Mouse (Mus musculus): Measurements from ENCODE around the gene S100a10.
A peak's percentile ranks its signal among the peaks of the same experiment; 100 is the strongest.

The S100a10 gene

GRCm38 (mm10) chr3:93547749-93548540 lies 6.9 kb upstream of the S100a10 start:
- DNase-seq (ENCODE audit: low spot score) = no peak

GRCm38 (mm10) chr3:93548541-93549266 lies 6.2 kb upstream of the S100a10 start:
- no peak for DNase-seq (ENCODE audit: low spot score)

GRCm38 (mm10) chr3:93549986-93550385 lies 4.9 kb upstream of the S100a10 start:
- no peak for DNase-seq (ENCODE audit: low spot score)

GRCm38 (mm10) chr3:93551950-93552901 lies 2.7 kb upstream of the S100a10 start:
- no peak for DNase-seq (ENCODE audit: low spot score)

GRCm38 (mm10) chr3:93553311-93553710 lies 1.6 kb upstream of the S100a10 start:
- DNase-seq (ENCODE audit: low spot score) = no peak

GRCm38 (mm10) chr3:93553765-93554378 lies 1.0 kb upstream of the S100a10 start:
- DNase-seq (ENCODE audit: low spot score) = no peak

- DNase-seq (ENCODE audit: low spot score) = no peak
These were observed 400 bp upstream of the S100a10 start for GRCm38 (mm10) chr3:93554379-93554980.

GRCm38 (mm10) chr3:93555878-93556254 lies 986 bp downstream of the S100a10 start:
- no peak for DNase-seq (ENCODE audit: low spot score)

GRCm38 (mm10) chr3:93556599-93556998 lies 1.7 kb downstream of the S100a10 start:
- DNase-seq (ENCODE audit: low spot score) = no peak

GRCm38 (mm10) chr3:93557471-93557870 lies 2.6 kb downstream of the S100a10 start:
- DNase-seq (ENCODE audit: low spot score) = no peak

- no peak for DNase-seq (ENCODE audit: low spot score)
These were observed 5.1 kb downstream of the S100a10 start for GRCm38 (mm10) chr3:93559961-93560360.

- no peak for DNase-seq (ENCODE audit: low spot score)
These were observed 7.5 kb downstream of the S100a10 start for GRCm38 (mm10) chr3:93562372-93562771.

GRCm38 (mm10) chr3:93563216-93563615 lies 8.3 kb downstream of the S100a10 start:
- no peak for DNase-seq (ENCODE audit: low spot score)

- DNase-seq (ENCODE audit: low spot score) = no peak
These were observed 12.0 kb downstream of the S100a10 start for GRCm38 (mm10) chr3:93566892-93567291.

GRCm38 (mm10) chr3:93567721-93568120 lies 12.8 kb downstream of the S100a10 start:
- DNase-seq (ENCODE audit: low spot score) = no peak

- DNase-seq (ENCODE audit: low spot score) = peak; percentile 23
These were observed 13.7 kb downstream of the S100a10 start for GRCm38 (mm10) chr3:93568428-93569040.

- DNase-seq (ENCODE audit: low spot score) = no peak
These were observed 14.2 kb downstream of the S100a10 start for GRCm38 (mm10) chr3:93569046-93569445.

GRCm38 (mm10) chr3:93572058-93572791 lies 17.3 kb downstream of the S100a10 start:
- no peak for DNase-seq (ENCODE audit: low spot score)

GRCm38 (mm10) chr3:93579317-93580038 lies 24.6 kb downstream of the S100a10 start:
- DNase-seq (ENCODE audit: low spot score) = no peak

- DNase-seq (ENCODE audit: low spot score) = no peak
These were observed 25.1 kb downstream of the S100a10 start for GRCm38 (mm10) chr3:93580039-93580403.
